Mouse (Mus musculus): ENCODE measurements around the gene Asb10.

The Asb10 gene

GRCm38 (mm10) chr5:24540387-24541143 lies at the start of gene Asb10:
Asb10 (minus strand) TSS chr5:24540978.
- no peak for DNase-seq (ENCODE audit: low read depth, low spot score)

GRCm38 (mm10) chr5:24589511-24590500 lies 49.0 kb upstream of the Asb10 start:
- no peak for DNase-seq (ENCODE audit: low read depth, low spot score)

GRCm38 (mm10) chr5:24587200-24587577 lies 46.4 kb upstream of the Asb10 start:
- DNase-seq (ENCODE audit: low read depth, low spot score): no peak

GRCm38 (mm10) chr5:24586547-24587199 lies 45.9 kb upstream of the Asb10 start, which contains the start of gene Chpf2:
Chpf2 (plus strand) TSS chr5:24586741.
- DNase-seq (ENCODE audit: low read depth, low spot score): peak; percentile 94

GRCm38 (mm10) chr5:24586106-24586505 lies 45.3 kb upstream of the Asb10 start:
- DNase-seq (ENCODE audit: low read depth, low spot score): no peak

- DNase-seq (ENCODE audit: low read depth, low spot score): no peak
Measured at GRCm38 (mm10) chr5:24578109-24578963, 37.6 kb upstream of the Asb10 start.

GRCm38 (mm10) chr5:24577183-24577929 lies 36.6 kb upstream of the Asb10 start, which contains the start of gene Abcf2:
Abcf2 (minus strand) TSS chr5:24577467.
- peak; percentile 100 for DNase-seq (ENCODE audit: low read depth, low spot score)

- DNase-seq (ENCODE audit: low read depth, low spot score): peak; percentile 57
Measured at GRCm38 (mm10) chr5:24576801-24577182, 36.0 kb upstream of the Asb10 start.

GRCm38 (mm10) chr5:24575948-24576347 lies 35.2 kb upstream of the Asb10 start:
- DNase-seq (ENCODE audit: low read depth, low spot score): no peak

GRCm38 (mm10) chr5:24556709-24557108 lies 15.9 kb upstream of the Asb10 start, which contains the start of gene 4931409K22Rik:
4931409K22Rik (minus strand) TSS chr5:24556809.
- no peak for DNase-seq (ENCODE audit: low read depth, low spot score)

- DNase-seq (ENCODE audit: low read depth, low spot score): peak; percentile 55
Measured at GRCm38 (mm10) chr5:24555335-24555734, 14.6 kb upstream of the Asb10 start.

- DNase-seq (ENCODE audit: low read depth, low spot score): no peak
Measured at GRCm38 (mm10) chr5:24553621-24554244, 13.0 kb upstream of the Asb10 start.

- DNase-seq (ENCODE audit: low read depth, low spot score): no peak
Measured at GRCm38 (mm10) chr5:24551317-24551688, 10.5 kb upstream of the Asb10 start.

- peak; percentile 38 for DNase-seq (ENCODE audit: low read depth, low spot score)
Measured at GRCm38 (mm10) chr5:24550598-24551316, 10.0 kb upstream of the Asb10 start.

GRCm38 (mm10) chr5:24542643-24543042 lies 1.9 kb upstream of the Asb10 start:
- peak; percentile 82 for DNase-seq (ENCODE audit: low read depth, low spot score)

GRCm38 (mm10) chr5:24541144-24541569 lies 379 bp upstream of the Asb10 start:
- DNase-seq (ENCODE audit: low read depth, low spot score): no peak

GRCm38 (mm10) chr5:24539571-24540296 lies 1.0 kb downstream of the Asb10 start:
- DNase-seq (ENCODE audit: low read depth, low spot score): no peak

GRCm38 (mm10) chr5:24537618-24538017 lies 3.2 kb downstream of the Asb10 start:
- no peak for DNase-seq (ENCODE audit: low read depth, low spot score)

Measured in R1 (cell line).